Mouse (Mus musculus) intestine, embryonic 14.5 days (tissue): ENCODE measurements around the gene Samd4b. TPM values are rescaled to one million over a fixed set of nuclear protein-coding genes. Genes with fewer than 3 reads are reported as not detected.
A peak's percentile ranks its signal among the peaks of the same experiment; 100 is the strongest.

ENCODE experiments used
- ATAC-seq: fragments of 200-750 bp; cut with Nextera tagmentation; replicated peaks from 2 replicates; pipeline ENCODE4 v1.8.0; 2017; ENCODE audit warnings: low read depth, moderate number of reproducible peaks, moderate TSS enrichment, moderate library complexity; ENCODE audit not compliant: low FRiP score, low TSS enrichment
- DNase-seq: peaks from one replicate; pipeline ENCODE4 v3.0.0-alpha.2; 2018; ENCODE audit warnings: low spot score
- H3K27ac ChIP-seq: fragments of 300-500 bp; sonication (generic); 2 replicates; pipeline ENCODE4 v1.5.1; 2014; ENCODE audit warnings: low read depth, mild to moderate bottlenecking, control low read depth
- H3K27me3 ChIP-seq: fragments of 300-500 bp; sonication (generic); replicated peaks from 2 replicates; pipeline ENCODE4 v1.6.1; 2014; ENCODE audit warnings: low read length, control low read depth; ENCODE audit not compliant: control insufficient read depth, insufficient read depth
- H3K36me3 ChIP-seq: fragments of 300-500 bp; sonication (generic); 2 replicates; pipeline ENCODE4 v1.6.1; 2014; ENCODE audit warnings: low read length, control low read depth; ENCODE audit not compliant: control insufficient read depth, insufficient read depth
- H3K4me1 ChIP-seq: fragments of 300-500 bp; sonication (generic); replicated peaks from 2 replicates; pipeline ENCODE4 v1.6.1; 2014; ENCODE audit warnings: low read length, control low read depth, mixed read lengths; ENCODE audit not compliant: control insufficient read depth, insufficient read depth
- H3K4me2 ChIP-seq: fragments of 300-500 bp; sonication (generic); 2 replicates; pipeline ENCODE4 v1.6.1; 2014; ENCODE audit warnings: low read length
- H3K4me3 ChIP-seq: fragments of 300-500 bp; sonication (generic); 2 replicates; pipeline ENCODE4 v1.5.1; 2014; ENCODE audit warnings: low read depth, low read length, control low read depth, mixed read lengths
- H3K9ac ChIP-seq: fragments of 300-500 bp; sonication (generic); 2 replicates; pipeline ENCODE4 v1.6.1; 2014; ENCODE audit warnings: mild to moderate bottlenecking, low read length
- H3K9me3 ChIP-seq: fragments of 300-500 bp; sonication (generic); 2 replicates; pipeline ENCODE4 v1.6.1; 2016; ENCODE audit warnings: low read length, control low read depth; ENCODE audit not compliant: control insufficient read depth
- WGBS: fragments of 180-500 bp; shearing (Covaris S2); extraction: QIAGEN DNeasy Blood & Tissue Kit; methylation state at CpG from one replicate; pipeline ENCODE4 v1.1.7; 2014; 5-methylcytosine and 5-hydroxymethylcytosine counted together
- microRNA-seq: library from miRNA; unstranded; fragments of <30 nt; microRNA quantifications from one replicate; pipeline ENCODE4, GENCODE M21; 2016
- polyA plus RNA-seq: library from polyadenylated mRNA; unstranded; fragments of >200 nt; fragmentation: Nextera tagmentation; extraction: Ambion mirVana; gene quantifications from 2 replicates; pipeline ENCODE4 v1.2.1, GENCODE M21; 2014

Samd4b gene
- polyA plus RNA-seq, 1 experiment from 2014 or later: 27.7 TPM

DNA sequence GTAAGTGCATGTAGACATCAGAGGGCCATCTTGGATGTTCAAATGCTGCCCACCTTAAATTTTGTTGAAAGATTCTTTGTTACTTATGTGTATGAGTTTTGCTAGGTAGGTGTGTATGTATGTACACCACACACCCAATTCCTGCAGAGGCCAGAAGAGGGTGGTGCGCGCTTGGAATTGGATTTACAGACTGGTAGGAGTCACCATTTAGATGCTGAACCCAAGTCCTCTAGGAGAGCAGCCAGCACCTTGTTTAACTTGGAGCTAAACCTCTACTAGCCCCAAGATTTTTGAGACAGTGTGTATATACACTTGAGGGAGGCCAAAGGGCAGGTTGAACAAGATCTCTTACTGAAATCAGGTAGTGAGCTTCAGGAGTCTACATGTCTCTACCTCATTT is 244.7 kb downstream of the Samd4b start:
- Histone ChIP-seq H3K4me1 (peaks cover 27% of the 10 kb centered on the region), H3K9me3 (no peaks in the 10 kb centered on the region), H3K4me2 (no peak overlapping the region), H3K27me3 (no peaks in the 10 kb centered on the region), H3K27ac (no peak overlapping the region), H3K4me3 (no peak overlapping the region), H3K9ac (no peak overlapping the region), H3K36me3 (peaks cover 33% of the 10 kb centered on the region)
- 89% methylated on average over 2 of the region's 2 CpGs for WGBS
- DNase-seq: no peak
- no peak for ATAC-seq

DNA sequence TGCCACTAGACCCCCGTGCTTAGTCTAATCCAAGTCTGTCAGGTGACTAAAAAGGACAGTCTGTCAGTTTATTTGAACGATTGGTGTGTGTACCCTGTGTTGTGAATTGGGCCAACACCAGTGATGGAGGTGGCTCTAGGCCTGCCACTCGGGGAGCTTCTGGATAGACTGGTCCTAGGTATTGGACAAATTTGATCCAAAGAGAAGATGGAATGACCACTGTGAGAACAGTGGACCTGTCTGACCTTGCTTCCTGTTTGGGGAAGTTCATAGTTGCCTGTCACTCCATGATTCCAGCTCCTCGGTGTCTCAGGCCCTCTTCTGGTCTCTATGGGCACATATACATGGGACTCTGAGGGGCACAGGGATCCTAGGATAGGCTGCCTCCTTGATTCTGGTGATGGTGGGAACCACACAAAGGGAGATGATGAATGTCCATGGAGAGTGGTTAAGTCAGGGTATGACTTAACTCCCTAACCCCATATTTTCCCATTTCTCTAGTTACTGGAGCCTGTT is 246.2 kb downstream of the Samd4b start:
- no peak overlapping the region for H3K27ac ChIP-seq
- WGBS: 40% methylated on average over 4 of the region's 4 CpGs

DNA sequence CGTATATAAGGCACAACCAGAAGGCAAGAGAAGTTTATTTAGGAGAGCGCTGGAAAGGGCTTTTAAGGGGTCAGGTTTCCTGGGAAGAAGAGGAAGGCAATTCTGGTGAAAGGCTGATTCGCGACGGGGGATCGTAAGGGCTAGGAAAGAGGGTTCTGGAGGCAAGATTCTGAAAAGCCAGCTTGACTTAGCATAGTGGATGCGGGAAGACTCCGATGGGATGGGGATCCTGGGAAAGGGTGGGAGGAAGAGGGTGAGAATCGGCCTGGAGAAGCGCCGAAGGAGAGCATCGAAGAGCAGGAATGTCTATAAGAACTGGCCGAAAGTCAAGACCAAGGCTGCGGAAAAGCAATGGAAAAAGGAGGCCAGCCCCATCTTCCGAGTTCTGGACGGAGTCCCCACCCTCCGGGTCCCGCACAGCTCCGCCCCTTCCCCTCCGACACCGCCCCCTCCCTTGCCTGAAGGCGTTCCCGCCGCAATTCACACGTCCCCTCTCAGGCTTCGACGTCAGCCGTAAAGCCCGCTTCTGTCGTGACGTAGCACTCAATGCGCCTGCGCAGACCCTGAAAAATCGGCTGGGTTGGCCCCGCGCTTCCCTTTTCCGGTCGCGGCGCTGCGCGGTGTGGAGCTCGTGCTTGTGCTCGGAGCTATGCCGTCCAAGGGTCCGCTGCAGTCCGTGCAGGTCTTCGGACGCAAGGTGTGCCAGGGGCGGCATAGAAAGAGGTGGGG is 247.6 kb downstream of the Samd4b start, which contains the start of gene Rps16:
TSS of gene Rps16 (plus strand) at position 498 of the 729 bp plus-strand sequence.
- H3K4me2 ChIP-seq: peak within 1 kb of the TSS; percentile 96
- peak; percentile 90 for ATAC-seq

More for the DNA sequence above, 246.2 kb downstream of the Samd4b start:
- Histone ChIP-seq H3K27me3 (no peaks in the 10 kb centered on the region), H3K4me3 (peak overlapping the region; percentile 95), H3K4me1 (peaks cover 16% of the 10 kb centered on the region), H3K4me2 (peak overlapping the region; percentile 96), H3K36me3 (peaks cover 33% of the 10 kb centered on the region), H3K9me3 (no peaks in the 10 kb centered on the region), H3K9ac (peak overlapping the region; percentile 99)
- DNase-seq: no peak
- ATAC-seq: no peak

More for the DNA sequence above, 247.6 kb downstream of the Samd4b start, which contains the start of gene Rps16:
- peak; percentile 98 for DNase-seq
- Histone ChIP-seq H3K27me3 (no peaks in the 10 kb centered on the region), H3K9me3 (no peaks in the 10 kb centered on the region), H3K36me3 (peaks cover 33% of the 10 kb centered on the region), H3K9ac (peak within 1 kb of the TSS; percentile 99), H3K4me1 (peaks cover 14% of the 10 kb centered on the region), H3K4me3 (peak within 1 kb of the TSS; percentile 95), H3K27ac (peak within 1 kb of the TSS; percentile 89)
- under 1% methylated on average over 50 of the region's 50 CpGs for WGBS

Small RNA genes lying within 50 kb of the gene (microRNA-seq; reads per million reads assigned to microRNA genes)
- gene Mir7049: 0.59 reads per million

Other genes starting within 250 kb of the Samd4b start
- 1,380 and 1,495 TPM in 2 replicates for gene Rps16, start 247.5 kb downstream of the Samd4b start, polyA plus RNA-seq
- gene Plekhg2, start 225.5 kb downstream of the Samd4b start, polyA plus RNA-seq: 54.3 and 68.4 TPM in 2 replicates
- 19.0 and 21.9 TPM in 2 replicates for gene Zfp36, start 217.9 kb downstream of the Samd4b start, polyA plus RNA-seq
- gene Med29, start 205.4 kb downstream of the Samd4b start, polyA plus RNA-seq: 53.3 and 60.2 TPM in 2 replicates
- 64.4 and 71.6 TPM in 2 replicates for gene Paf1, start 205.2 kb downstream of the Samd4b start, polyA plus RNA-seq
- gene Gmfg, start 160.7 kb downstream of the Samd4b start, polyA plus RNA-seq: 12.5 and 16.9 TPM in 2 replicates
- gene Lrfn1, start 146.2 kb downstream of the Samd4b start, polyA plus RNA-seq: 3.6 and 4.1 TPM in 2 replicates
- gene Ifnl2, start 87.7 kb downstream of the Samd4b start, polyA plus RNA-seq: not detected in 2 replicates
- gene Ifnl3, start 75.3 kb downstream of the Samd4b start, polyA plus RNA-seq: not detected in 2 replicates
- 15.7 and 17.9 TPM in 2 replicates for gene Sycn, start 57.3 kb downstream of the Samd4b start, polyA plus RNA-seq
- gene Nccrp1, start 50.9 kb downstream of the Samd4b start, polyA plus RNA-seq: not detected in 2 replicates
- gene Pak4, start within 50 bp of the Samd4b start, polyA plus RNA-seq: 50.2 and 50.8 TPM in 2 replicates
- not detected in 2 replicates for gene Acp7, start 33.2 kb upstream of the Samd4b start, polyA plus RNA-seq
- 2.8 and 3.8 TPM in 2 replicates for gene Fbxo27, start 94.7 kb upstream of the Samd4b start, polyA plus RNA-seq
- gene Fbxo17, start 118.7 kb upstream of the Samd4b start, polyA plus RNA-seq: 6.2 and 7.6 TPM in 2 replicates
- gene Mrps12, start 143.7 kb upstream of the Samd4b start, polyA plus RNA-seq: 152 and 157 TPM in 2 replicates
- gene Sars2, start 143.8 kb upstream of the Samd4b start, polyA plus RNA-seq: 27.1 and 30.2 TPM in 2 replicates
- not detected in 2 replicates for gene Ccer2, start 158.0 kb upstream of the Samd4b start, polyA plus RNA-seq
- gene Sirt2, start 168.6 kb upstream of the Samd4b start, polyA plus RNA-seq: 56.8 and 60.1 TPM in 2 replicates
- 38.7 and 41.8 TPM in 2 replicates for gene Nfkbib, start 169.4 kb upstream of the Samd4b start, polyA plus RNA-seq
- gene Rinl, start 190.8 kb upstream of the Samd4b start, polyA plus RNA-seq: 3.5 and 4.3 TPM in 2 replicates
- 232 and 241 TPM in 2 replicates for gene Hnrnpl, start 210.4 kb upstream of the Samd4b start, polyA plus RNA-seq
- 188 and 194 TPM in 2 replicates for gene Ech1, start 227.1 kb upstream of the Samd4b start, polyA plus RNA-seq
- gene Lgals4, start 235.7 kb upstream of the Samd4b start, polyA plus RNA-seq: 604 and 737 TPM in 2 replicates